Mouse (Mus musculus) megakaryocyte, embryonic 14.5 days (primary cell): ENCODE data around the gene Serpina3a.

Source experiments
- FLI1 ChIP-seq: IDR thresholded peaks from 2 replicates; pipeline ENCODE4 v1.6.1; 2012; ENCODE audit warnings: low read length, inconsistent platforms, mixed read lengths
- GATA1 ChIP-seq: IDR thresholded peaks from 3 replicates; pipeline ENCODE4 v1.6.1; 2012; ENCODE audit warnings: mixed read lengths, low read length, inconsistent platforms, borderline replicate concordance

GRCm38 (mm10) chr12:104106919-104107318 lies 5.6 kb upstream of the Serpina3a start:
- TF ChIP-seq GATA1 = no peak
- TF ChIP-seq FLI1 = no peak
